Comparison of ENCODE assay signal across 8 mouse cellular contexts in the genomic region with DNA sequence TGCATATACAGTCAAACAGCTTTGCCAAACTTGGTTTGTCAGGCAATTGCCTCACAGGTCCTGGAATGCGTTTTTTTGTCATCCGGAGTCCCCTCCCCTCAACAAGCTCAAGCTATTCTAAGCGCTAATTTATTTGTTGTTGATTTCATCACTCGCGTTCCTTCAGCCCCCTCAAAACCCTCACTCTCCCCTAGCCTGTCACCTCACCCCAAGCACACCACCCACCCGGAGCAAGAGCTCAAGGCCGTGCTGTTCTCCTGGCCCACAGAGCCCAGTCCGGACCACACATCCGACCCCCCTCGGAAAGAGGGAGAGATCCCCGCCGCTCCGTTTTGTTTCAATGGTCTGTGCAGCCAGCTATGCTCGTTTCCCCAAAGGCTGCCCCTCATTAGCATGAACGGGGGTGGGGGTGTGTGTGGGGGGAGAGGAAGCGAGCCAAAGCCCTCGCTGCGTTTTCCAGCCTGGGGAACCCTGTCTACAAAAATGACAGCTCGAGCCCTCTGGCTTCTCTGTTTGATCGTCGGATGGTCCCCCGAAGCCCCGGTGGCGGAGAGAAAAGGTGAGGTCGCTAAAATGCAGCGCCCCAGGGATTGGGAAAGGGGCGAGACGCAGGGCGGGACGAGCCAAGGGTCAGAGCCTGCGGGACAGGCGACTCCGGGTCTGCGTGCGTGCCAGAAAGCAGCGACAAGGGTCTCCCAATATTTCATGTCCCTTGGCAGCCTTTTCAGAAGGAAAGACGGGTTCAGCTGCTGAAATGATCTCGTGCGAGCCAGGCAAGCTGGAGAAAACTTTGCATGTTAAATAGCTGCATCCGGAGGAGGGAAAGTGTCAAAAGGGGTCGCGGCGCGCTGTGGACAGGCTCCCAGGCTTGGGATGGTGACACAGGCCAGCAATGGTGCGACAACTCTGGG. TPM values are rescaled to one million over a fixed set of nuclear protein-coding genes. Genes with fewer than 3 reads are reported as not detected.
DNase-seq lines count a peak whose midpoint lies in the region; ATAC-seq and TF ChIP-seq lines count a peak whose summit lies in the region.

Gene 1810010H24Rik, plus strand, starts transcription at position 271 of the 911 bp plus-strand sequence.

- no peak for DNase-seq in testis, postnatal 14 days (ENCODE audit: low spot score)
- DNase-seq in heart, postnatal 10 days, result peak; percentile 45 to 61
- DNase-seq in midbrain, postnatal 0 days (ENCODE audit: low spot score), result peak; percentile 55
- DNase-seq in right cerebral cortex, postnatal 36 days (ENCODE audit: low spot score in 2 of 2), result no peak
- no peak for DNase-seq in adipocyte (ENCODE audit: low spot score)

- peak within 1 kb of the TSS; percentile 67 for H3K9ac ChIP-seq in limb, embryonic 13.5 days
- H3K9ac ChIP-seq in midbrain, postnatal 0 days (replicated peaks; ENCODE audit: low read length, poor library complexity, severe bottlenecking), result peak within 1 kb of the TSS; percentile 58

- WGBS in limb, embryonic 13.5 days, result under 1% methylated on average over 45 of the region's 45 CpGs
- WGBS in midbrain, postnatal 0 days, result under 1% methylated on average over 45 of the region's 45 CpGs

- H3K4me1 ChIP-seq in testis, adult 2 months (ENCODE audit: control insufficient read depth, insufficient read depth, low read length), result peaks cover 14% of the 10 kb centered on the region
- H3K4me1 ChIP-seq in limb, embryonic 13.5 days, result peaks cover 31% of the 10 kb centered on the region
- 0 out of 2 replicates have a peak, but pooled peaks cover 7% of the 10 kb centered on the region for H3K4me1 ChIP-seq in midbrain, postnatal 0 days (ENCODE audit: insufficient read depth, low read length)

- intact Hi-C loops in heart, postnatal 10 days (cut with DNase I), result no loop called here

- ATAC-seq in common myeloid progenitor, adult 5-6 weeks (replicated peaks; ENCODE audit: low read depth, poor library complexity, severe bottlenecking), result peak; percentile 20
- no peak for ATAC-seq in limb, embryonic 13.5 days (ENCODE audit: low FRiP score, low read depth)
- no peak for ATAC-seq in midbrain, postnatal 0 days (ENCODE audit: low FRiP score)

- TF ChIP-seq CTCF in testis, adult 2 months (IDR thresholded peaks at IDR 0.05; ENCODE audit: control insufficient read depth, insufficient read depth, insufficient replicate concordance, low read depth, low read length), result no peak
- TF ChIP-seq CTCF in midbrain, postnatal 0 days (IDR thresholded peaks at IDR 0.05), result no peak

- H3K27me3 ChIP-seq in testis, adult 2 months (ENCODE audit: control insufficient read depth, insufficient read depth, low read length), result no peaks in the 10 kb centered on the region
- peaks cover 32% of the 10 kb centered on the region for H3K27me3 ChIP-seq in limb, embryonic 13.5 days
- no peaks in the 10 kb centered on the region for H3K27me3 ChIP-seq in midbrain, postnatal 0 days (ENCODE audit: insufficient read depth, low read length)

- H3K9me3 ChIP-seq in limb, embryonic 13.5 days, result no peaks in the 10 kb centered on the region
- no peaks in the 10 kb centered on the region for H3K9me3 ChIP-seq in midbrain, postnatal 0 days (ENCODE audit: low read length)

- H3K27ac ChIP-seq in testis, adult 2 months (ENCODE audit: control insufficient read depth, insufficient read depth, low read depth, low read length), result no peak within 1 kb of the TSS
- no peak within 1 kb of the TSS for H3K27ac ChIP-seq in limb, embryonic 13.5 days
- peak within 1 kb of the TSS; percentile 44 for H3K27ac ChIP-seq in midbrain, postnatal 0 days (ENCODE audit: low read depth, low read length)

- no peak for TF ChIP-seq POLR2A in testis, adult 2 months (IDR thresholded peaks at IDR 0.05; ENCODE audit: control insufficient read depth, low read depth, low read length)

- H3K36me3 ChIP-seq in testis, adult 2 months (ENCODE audit: control insufficient read depth, insufficient read depth, low read length), result no peaks in the 10 kb centered on the region
- no peaks in the 10 kb centered on the region for H3K36me3 ChIP-seq in limb, embryonic 13.5 days
- H3K36me3 ChIP-seq in midbrain, postnatal 0 days (ENCODE audit: insufficient read depth, low read length), result no peaks in the 10 kb centered on the region

- peak within 1 kb of the TSS; percentile 93 for H3K4me2 ChIP-seq in limb, embryonic 13.5 days (replicated peaks)
- H3K4me2 ChIP-seq in midbrain, postnatal 0 days (ENCODE audit: low read depth, low read length, poor library complexity, severe bottlenecking), result peak within 1 kb of the TSS; percentile 64

- H3K4me3 ChIP-seq in testis, adult 2 months (ENCODE audit: control insufficient read depth, low read depth, low read length), result peak within 1 kb of the TSS; percentile 5
- peak within 1 kb of the TSS; percentile 51 for H3K4me3 ChIP-seq in limb, embryonic 13.5 days
- peak within 1 kb of the TSS; percentile 51 for H3K4me3 ChIP-seq in midbrain, postnatal 0 days (ENCODE audit: low read depth, low read length)

RNA-seq across cellular contexts. Expression of gene 1810010H24Rik, which starts in this region (rescaled TPM):
- polyA plus RNA-seq in testis, adult 2 months (2012; rRNA removed), result 0.62 and 0.78 TPM in 2 replicates
- 2.1 TPM in 1 of 2 replicates, not detected in the other for total RNA-seq in common myeloid progenitor, adult 5-6 weeks (2017)
- 1 to 10 TPM; 3.2 to 3.8 TPM for total RNA-seq in heart, postnatal 10 days (2021)
- polyA plus RNA-seq in limb, embryonic 13.5 days (2015; fragmentation: Nextera tagmentation; extraction: Ambion mirVana), result 1.9 and 2.3 TPM in 2 replicates
- total RNA-seq in midbrain, postnatal 0 days (2014; rRNA removed), result 11.0 and 15.6 TPM in 2 replicates
- polyA plus RNA-seq in midbrain, postnatal 0 days (2015; fragmentation: Nextera tagmentation; extraction: Ambion mirVana), result 10.9 and 11.5 TPM in 2 replicates

Comparison
In these comparisons a context has a peak if more than half of its experiments do, and no peak if none do; other contexts are left out.
1. DNase-seq: peak in heart, postnatal 10 days (2 of 2) and midbrain, postnatal 0 days (single experiment); none in testis, postnatal 14 days (single experiment), right cerebral cortex, postnatal 36 days (0 of 2) and adipocyte (single experiment).
2. Peak in every context shown above with its lines, with median percentiles within 50 percentile points of each other: H3K4me3 ChIP-seq.